1 mouse cellular context compared by ENCODE assay signal in genomic region chr13:81658053-81658752, GRCm38 (mm10).
A peak's percentile ranks its signal among the peaks of the same experiment; 100 is the strongest.
TF ChIP-seq lines count a peak whose summit lies in the region.

No protein-coding gene starts in this region.

TF ChIP-seq in CH12.LX, 34 proteins besides CTCF, POLR2A, EP300 and RAD21 (continued from another document):
- TF ChIP-seq USF1 (IDR thresholded peaks at IDR 0.05; ENCODE audit: low read depth, low read length) (no peak), JUN (IDR thresholded peaks at IDR 0.05; ENCODE audit: insufficient read depth, low read depth, low read length) (no peak), USF2 (conservative IDR thresholded peaks at IDR 0.05; ENCODE audit: low read depth, low read length) (no peak), KAT2A (IDR thresholded peaks at IDR 0.05; ENCODE audit: insufficient replicate concordance, low read length) (no peak), UBTF (IDR thresholded peaks at IDR 0.05; ENCODE audit: low read depth, low read length) (no peak), SIN3A (IDR thresholded peaks at IDR 0.05; ENCODE audit: low read length) (peak; percentile 29; the same call in 1 of the 2 replicates), GABPA (IDR thresholded peaks at IDR 0.05; ENCODE audit: insufficient replicate concordance, low read depth, low read length) (no peak)
